Mouse (Mus musculus) kidney, postnatal 25 days (tissue): ENCODE measurements around the gene Hfe.

Experiments
- DNase-seq, 2 experiments: peaks; one replicate each; pipeline ENCODE4 v3.0.0; 2021; ENCODE audit warnings: mixed read lengths in 2 of 2

The Hfe gene

GRCm38 (mm10) chr13:23710374-23711089 is at the start of gene Hfe:
TSS of gene Hfe (minus strand) at chr13:23710854.
- DNase-seq, result peak; percentile 60 to 78

GRCm38 (mm10) chr13:23759916-23760239 is 49.2 kb upstream of the Hfe start:
- DNase-seq, result no peak

GRCm38 (mm10) chr13:23759251-23759771 is 48.7 kb upstream of the Hfe start:
- DNase-seq, result no peak

GRCm38 (mm10) chr13:23757921-23758320 is 47.3 kb upstream of the Hfe start:
- no peak for DNase-seq

GRCm38 (mm10) chr13:23757211-23757773 is 46.6 kb upstream of the Hfe start:
- DNase-seq, result no peak

- peak; percentile 91 to 94 for DNase-seq
These were observed 46.1 kb upstream of the Hfe start, which contains the start of gene Hist1h4b for GRCm38 (mm10) chr13:23756790-23757189. TSS of gene Hist1h4b (plus strand) at chr13:23757013.

GRCm38 (mm10) chr13:23755000-23755399 is 44.3 kb upstream of the Hfe start:
- DNase-seq, result no peak

GRCm38 (mm10) chr13:23753314-23754078 is 42.8 kb upstream of the Hfe start:
- no peak for DNase-seq

- no peak for DNase-seq
These were observed 42.1 kb upstream of the Hfe start for GRCm38 (mm10) chr13:23752742-23753172.

- DNase-seq, result peak; percentile 90 to 94
These were observed 41.5 kb upstream of the Hfe start, which contains the start of gene Hist1h3b for GRCm38 (mm10) chr13:23752067-23752741. TSS of gene Hist1h3b (plus strand) at chr13:23752267.

GRCm38 (mm10) chr13:23751478-23751956 is 40.9 kb upstream of the Hfe start:
- no peak for DNase-seq

- peak in 1 of 2 experiments; percentile 52 for DNase-seq
These were observed 40.3 kb upstream of the Hfe start, which contains the start of gene Hist1h2ab for GRCm38 (mm10) chr13:23750839-23751477. TSS of gene Hist1h2ab (plus strand) at chr13:23751126.

GRCm38 (mm10) chr13:23749563-23750121 is 39.0 kb upstream of the Hfe start:
- DNase-seq, result no peak

GRCm38 (mm10) chr13:23747892-23748288 is 37.2 kb upstream of the Hfe start:
- DNase-seq, result no peak

- no peak for DNase-seq
These were observed 36.6 kb upstream of the Hfe start for GRCm38 (mm10) chr13:23747081-23747891.

GRCm38 (mm10) chr13:23746201-23747080 is 35.8 kb upstream of the Hfe start, which contains the start of gene Hist1h2bb:
TSS of gene Hist1h2bb (plus strand) at chr13:23746734.
- DNase-seq, result peak; percentile 42 to 72

- DNase-seq, result peak; percentile 89 to 94
These were observed 34.9 kb upstream of the Hfe start, which contains the start of gene Hist1h3c for GRCm38 (mm10) chr13:23745381-23746161. TSS of gene Hist1h3c (minus strand) at chr13:23745602.
